Mouse (Mus musculus) large intestine, adult 2 months (tissue): ENCODE results near the gene Flywch2. TPM values are rescaled to one million over a fixed set of nuclear protein-coding genes. Genes with fewer than 3 reads are reported as not detected.

Source experiments
- DNase-seq: peaks from one replicate; pipeline ENCODE4 v3.0.0-alpha.2; 2012; ENCODE audit warnings: low read depth, low spot score
- WGBS: fragments of 180-500 bp; shearing (Covaris S2); methylation state at CpG from one replicate; pipeline ENCODE4 v1.1.7; 2018; 5-methylcytosine and 5-hydroxymethylcytosine counted together
- polyA plus RNA-seq: library from polyadenylated mRNA; depleted of rRNA; stranded (reverse); fragments of >200 nt; gene quantifications from 2 replicates; pipeline ENCODE4 v1.2.3, GENCODE M21; 2012; rRNA removed

The Flywch2 gene
- polyA plus RNA-seq = 4.5 and 6.5 TPM in 2 replicates

GRCm38 (mm10) chr17:23785561-23786471 lies at the start of gene Flywch2:
Gene Flywch2, minus strand, starts transcription at chr17:23786081.
- 6% methylated on average over 43 of the region's 43 CpGs for WGBS
- no peak for DNase-seq

- no peak for DNase-seq
- 100% methylated on average over 1 of the region's 1 CpGs for WGBS
Observed at GRCm38 (mm10) chr17:23831201-23831600, 45.3 kb upstream of the Flywch2 start.

- under 1% methylated on average over 31 of the region's 42 CpGs for WGBS
Observed at GRCm38 (mm10) chr17:23829064-23829619, 43.3 kb upstream of the Flywch2 start, which contains the start of gene Elob. Gene Elob, minus strand, starts transcription at chr17:23829136.

GRCm38 (mm10) chr17:23828271-23829001 lies 42.6 kb upstream of the Flywch2 start:
- WGBS = 1% methylated on average over 43 of the region's 47 CpGs

More at GRCm38 (mm10) chr17:23829064-23829619, 43.3 kb upstream of the Flywch2 start, which contains the start of gene Elob:
- DNase-seq = no peak

GRCm38 (mm10) chr17:23825591-23825990 lies 39.7 kb upstream of the Flywch2 start:
- no peak for DNase-seq
- WGBS = 76% methylated on average over 4 of the region's 4 CpGs

More at GRCm38 (mm10) chr17:23828271-23829001, 42.6 kb upstream of the Flywch2 start:
- DNase-seq = no peak

GRCm38 (mm10) chr17:23823614-23824013 lies 37.7 kb upstream of the Flywch2 start:
- DNase-seq = no peak
- WGBS = 87% methylated on average over 12 of the region's 12 CpGs

- DNase-seq = no peak
- 79% methylated on average over 16 of the region's 16 CpGs for WGBS
Observed at GRCm38 (mm10) chr17:23823018-23823417, 37.1 kb upstream of the Flywch2 start.

- 67% methylated on average over 6 of the region's 6 CpGs for WGBS
- no peak for DNase-seq
Observed at GRCm38 (mm10) chr17:23822094-23822493, 36.2 kb upstream of the Flywch2 start.

- WGBS = 97% methylated on average over 5 of the region's 5 CpGs
- no peak for DNase-seq
Observed at GRCm38 (mm10) chr17:23820731-23821130, 34.9 kb upstream of the Flywch2 start.

- DNase-seq = no peak
- WGBS = 98% methylated on average over 25 of the region's 25 CpGs
Observed at GRCm38 (mm10) chr17:23819235-23819634, 33.4 kb upstream of the Flywch2 start.

GRCm38 (mm10) chr17:23818579-23818978 lies 32.7 kb upstream of the Flywch2 start:
- DNase-seq = no peak
- 97% methylated on average over 8 of the region's 8 CpGs for WGBS

- WGBS = 98% methylated on average over 16 of the region's 16 CpGs
- no peak for DNase-seq
Observed at GRCm38 (mm10) chr17:23815641-23816040, 29.8 kb upstream of the Flywch2 start.

- 82% methylated on average over 3 of the region's 3 CpGs for WGBS
- DNase-seq = no peak
Observed at GRCm38 (mm10) chr17:23807918-23808317, 22.0 kb upstream of the Flywch2 start.

GRCm38 (mm10) chr17:23806867-23807266 lies 21.0 kb upstream of the Flywch2 start:
- DNase-seq = no peak
- WGBS = 30% methylated on average over 25 of the region's 25 CpGs

GRCm38 (mm10) chr17:23804426-23805085 lies 18.7 kb upstream of the Flywch2 start:
- 0% methylated on average over 8 of the region's 8 CpGs for WGBS
- no peak for DNase-seq

- under 1% methylated on average over 75 of the region's 83 CpGs for WGBS
- no peak for DNase-seq
Observed at GRCm38 (mm10) chr17:23803366-23804041, 17.6 kb upstream of the Flywch2 start.

- WGBS = under 1% methylated on average over 60 of the region's 60 CpGs
- peak; percentile 97 for DNase-seq
Observed at GRCm38 (mm10) chr17:23802746-23803365, 17.0 kb upstream of the Flywch2 start.

GRCm38 (mm10) chr17:23801627-23802026 lies 15.7 kb upstream of the Flywch2 start:
- DNase-seq = no peak
- WGBS = 95% methylated on average over 10 of the region's 10 CpGs

- WGBS = 85% methylated on average over 7 of the region's 7 CpGs
- DNase-seq = no peak
Observed at GRCm38 (mm10) chr17:23797316-23797715, 11.4 kb upstream of the Flywch2 start.
